Mouse (Mus musculus): ENCODE results near the gene Pla2g6. TPM values are rescaled to one million over a fixed set of nuclear protein-coding genes. Genes with fewer than 3 reads are reported as not detected.

The Pla2g6 gene
- polyA plus RNA-seq, 1 experiment from 2014 or later = 20.2 TPM

DNA sequence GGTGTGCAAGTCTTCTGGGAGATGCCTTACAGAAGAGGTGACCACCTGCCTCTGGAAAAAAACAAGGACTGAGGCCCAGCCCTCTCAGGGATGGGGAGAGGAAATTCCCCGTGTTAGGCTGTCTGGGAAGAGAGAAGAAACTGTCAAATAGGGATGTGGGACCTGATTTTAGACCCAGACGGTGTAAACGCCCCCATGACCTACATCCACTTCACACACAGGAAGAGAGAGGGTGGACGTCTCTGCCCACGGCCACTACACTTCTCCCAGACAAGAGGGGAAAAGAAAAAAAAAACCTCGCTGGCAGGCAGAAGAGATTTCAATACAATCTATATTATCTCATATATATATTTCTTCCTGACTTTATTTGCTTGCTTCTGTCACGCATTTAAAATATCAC lies 32.2 kb upstream of the Pla2g6 start:
- no peaks in the 10 kb centered on the region for H3K9me3 ChIP-seq
- H3K36me3 ChIP-seq = peaks cover 12% of the 10 kb centered on the region
- H3K4me1 ChIP-seq (replicated peaks) = peaks cover 45% of the 10 kb centered on the region
- 0 out of 2 replicates have a peak overlapping the region, but pooled peaks have one; percentile 4 for H3K27ac ChIP-seq
- H3K4me2 ChIP-seq (replicated peaks) = peak overlapping the region; percentile 15; the same call in 1 of the 2 replicates
- 43% methylated on average over 7 of the region's 7 CpGs for WGBS
- H3K9ac ChIP-seq = 0 out of 2 replicates have a peak overlapping the region, but pooled peaks have one; percentile 6
- H3K27me3 ChIP-seq (replicated peaks) = no peaks in the 10 kb centered on the region
- no peak for ATAC-seq
- H3K4me3 ChIP-seq (replicated peaks) = no peak overlapping the region

DNA sequence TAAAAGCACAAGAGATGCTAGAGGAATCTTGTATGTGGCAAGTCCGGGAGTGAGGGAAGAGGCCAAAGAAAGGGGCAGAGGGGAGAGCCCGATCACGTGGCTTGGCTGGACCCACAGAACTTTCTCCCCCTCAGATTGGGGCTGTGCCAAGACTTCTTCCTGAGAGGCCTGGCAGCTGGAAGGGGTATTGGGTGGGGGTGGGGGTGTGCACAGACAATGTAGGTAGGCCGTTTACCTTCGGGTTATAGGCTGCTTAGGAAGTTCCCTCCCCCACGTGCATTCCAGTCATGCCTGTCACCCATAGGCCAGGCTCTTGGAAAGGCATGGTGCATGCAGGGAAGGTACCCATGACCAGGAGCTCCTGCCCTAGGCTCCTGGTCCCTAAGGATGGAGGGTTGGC lies 31.8 kb upstream of the Pla2g6 start:
- H3K9ac ChIP-seq = 0 out of 2 replicates have a peak overlapping the region, but pooled peaks have one; percentile 6
- 0 out of 2 replicates have a peak overlapping the region, but pooled peaks have one; percentile 4 for H3K27ac ChIP-seq

DNA sequence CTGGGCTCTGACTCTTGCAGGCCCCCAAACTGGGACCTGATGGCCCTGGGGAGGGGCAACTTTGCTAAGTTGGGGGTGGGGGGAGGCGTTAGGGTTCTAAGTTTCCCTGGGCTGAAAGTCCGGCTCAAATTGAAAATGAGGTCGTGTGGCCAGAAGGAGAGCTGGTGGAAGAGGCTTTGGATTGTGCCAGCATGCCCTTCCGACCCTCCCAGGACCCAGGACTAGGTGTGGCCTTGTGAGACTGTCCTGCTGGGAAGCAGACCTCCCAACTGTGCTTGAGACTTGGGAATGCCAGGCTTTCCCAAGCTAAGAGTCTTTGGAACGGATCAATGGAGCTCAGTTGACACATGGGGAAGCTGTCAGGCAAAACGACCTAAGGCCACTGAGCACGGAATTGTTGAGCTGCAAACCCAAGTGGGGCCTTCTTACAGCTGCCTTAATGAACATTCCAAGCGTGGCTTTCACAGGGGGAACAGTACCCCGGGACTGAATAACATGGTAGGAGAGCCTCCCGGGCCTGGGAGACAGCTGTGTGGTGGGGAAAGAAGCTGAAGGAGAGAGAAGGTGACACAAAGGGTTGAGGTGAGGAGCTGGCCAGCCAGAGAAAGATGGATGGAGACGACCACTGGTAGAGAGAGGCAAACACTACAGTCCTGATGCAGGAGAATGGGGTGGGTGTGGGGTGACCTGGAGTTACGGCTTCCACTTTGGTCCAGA lies 29.9 kb upstream of the Pla2g6 start:
- H3K27ac ChIP-seq = peak overlapping the region; percentile 74
- no peaks in the 10 kb centered on the region for H3K27me3 ChIP-seq (replicated peaks)
- peak overlapping the region; percentile 49 for H3K4me3 ChIP-seq (replicated peaks)
- 45% methylated on average over 12 of the region's 12 CpGs for WGBS
- H3K4me2 ChIP-seq (replicated peaks) = peak overlapping the region; percentile 98
- H3K9me3 ChIP-seq = no peaks in the 10 kb centered on the region
- peaks cover 59% of the 10 kb centered on the region for H3K4me1 ChIP-seq (replicated peaks)
- peak; percentile 22 for ATAC-seq
- H3K9ac ChIP-seq = 0 out of 2 replicates have a peak overlapping the region, but pooled peaks have one; percentile 26
- peaks cover 10% of the 10 kb centered on the region; the same call in 1 of the 2 replicates for H3K36me3 ChIP-seq

More for the DNA sequence above, 31.8 kb upstream of the Pla2g6 start:
- H3K4me3 ChIP-seq (replicated peaks) = no peak overlapping the region
- peaks cover 8% of the 10 kb centered on the region for H3K36me3 ChIP-seq
- H3K9me3 ChIP-seq = no peaks in the 10 kb centered on the region
- 12% methylated on average over 6 of the region's 6 CpGs for WGBS
- no peaks in the 10 kb centered on the region for H3K27me3 ChIP-seq (replicated peaks)
- ATAC-seq = no peak
- peaks cover 45% of the 10 kb centered on the region for H3K4me1 ChIP-seq (replicated peaks)
- H3K4me2 ChIP-seq (replicated peaks) = peak overlapping the region; percentile 15; the same call in 1 of the 2 replicates

DNA sequence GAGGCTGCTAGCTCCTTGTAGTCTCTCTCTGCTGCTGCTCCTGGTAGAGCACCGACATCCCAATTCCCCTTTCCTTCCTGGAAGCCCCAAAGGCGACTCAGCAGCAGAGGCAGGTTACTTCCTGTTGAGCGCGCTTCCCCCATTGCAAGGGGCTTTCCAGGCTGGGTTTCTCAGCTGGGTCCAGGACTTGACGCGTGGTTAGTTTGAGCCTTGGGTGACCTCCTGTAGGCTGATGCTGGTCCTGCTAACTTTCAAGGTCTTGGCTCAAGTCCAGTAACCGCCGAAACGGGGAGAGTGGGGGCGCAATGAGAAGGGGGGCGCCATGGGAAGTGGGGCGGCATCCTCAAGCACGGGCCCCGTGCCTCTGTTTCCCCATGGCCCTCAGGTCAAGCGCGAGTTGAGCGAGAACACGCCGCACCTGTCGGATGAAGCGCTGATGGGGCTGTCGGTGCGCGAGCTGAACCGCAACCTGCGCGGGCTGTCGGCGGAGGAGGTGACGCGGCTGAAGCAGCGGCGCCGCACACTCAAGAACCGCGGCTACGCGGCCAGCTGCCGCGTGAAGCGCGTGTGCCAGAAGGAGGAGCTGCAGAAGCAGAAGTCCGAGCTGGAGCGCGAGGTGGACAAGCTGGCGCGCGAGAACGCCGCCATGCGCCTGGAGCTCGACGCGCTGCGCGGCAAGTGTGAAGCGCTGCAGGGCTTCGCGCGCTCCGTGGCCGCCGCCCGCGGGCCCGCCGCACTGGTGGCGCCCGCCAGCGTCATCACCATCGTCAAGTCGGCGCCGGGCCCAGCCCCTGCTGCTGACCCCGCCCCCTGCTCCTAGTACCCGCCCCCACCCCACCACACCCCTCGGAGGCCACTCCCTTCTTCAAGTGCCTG lies 29.1 kb upstream of the Pla2g6 start:
- under 1% methylated on average over 74 of the region's 77 CpGs for WGBS
- peak; percentile 90 for ATAC-seq

DNA sequence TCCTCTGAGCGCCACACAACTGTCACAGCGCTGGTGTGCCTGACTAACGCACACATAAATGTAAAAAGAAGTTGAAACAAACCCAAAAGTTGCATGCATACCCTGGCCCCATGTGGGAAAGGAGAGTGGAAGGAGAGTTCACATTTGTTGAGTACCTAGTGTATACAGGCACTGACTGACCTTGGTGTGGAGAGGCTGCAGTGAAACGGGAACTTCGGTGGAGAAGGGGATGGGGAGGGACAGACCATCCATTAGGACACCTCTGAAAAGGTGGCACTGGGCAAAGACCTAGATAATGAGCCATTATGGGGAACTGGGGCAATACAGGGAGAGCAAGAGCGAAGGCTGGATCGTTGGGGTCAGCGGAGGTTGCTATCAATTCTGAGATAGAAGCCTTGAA lies 28.3 kb upstream of the Pla2g6 start:
- H3K36me3 ChIP-seq = 0 out of 2 replicates have a peak, but pooled peaks cover 4% of the 10 kb centered on the region
- H3K4me3 ChIP-seq (replicated peaks) = peak overlapping the region; percentile 49
- WGBS = 64% methylated on average over 8 of the region's 8 CpGs
- H3K4me2 ChIP-seq (replicated peaks) = peak overlapping the region; percentile 98
- H3K27me3 ChIP-seq (replicated peaks) = no peaks in the 10 kb centered on the region
- H3K9me3 ChIP-seq = no peaks in the 10 kb centered on the region
- H3K4me1 ChIP-seq (replicated peaks) = peaks cover 72% of the 10 kb centered on the region
- ATAC-seq = no peak
- no peak overlapping the region; the same call in 1 of the 2 replicates for H3K27ac ChIP-seq
- H3K9ac ChIP-seq = peak overlapping the region; percentile 70; the same call in 1 of the 2 replicates

More for the DNA sequence above, 29.1 kb upstream of the Pla2g6 start:
- peak overlapping the region; percentile 70 for H3K9ac ChIP-seq
- H3K27ac ChIP-seq = peak overlapping the region; percentile 90
- H3K4me3 ChIP-seq (replicated peaks) = peak overlapping the region; percentile 49
- H3K4me1 ChIP-seq (replicated peaks) = peaks cover 67% of the 10 kb centered on the region
- peak overlapping the region; percentile 98 for H3K4me2 ChIP-seq (replicated peaks)
- peaks cover 7% of the 10 kb centered on the region; the same call in 1 of the 2 replicates for H3K36me3 ChIP-seq
- no peaks in the 10 kb centered on the region for H3K27me3 ChIP-seq (replicated peaks)
- H3K9me3 ChIP-seq = no peaks in the 10 kb centered on the region

DNA sequence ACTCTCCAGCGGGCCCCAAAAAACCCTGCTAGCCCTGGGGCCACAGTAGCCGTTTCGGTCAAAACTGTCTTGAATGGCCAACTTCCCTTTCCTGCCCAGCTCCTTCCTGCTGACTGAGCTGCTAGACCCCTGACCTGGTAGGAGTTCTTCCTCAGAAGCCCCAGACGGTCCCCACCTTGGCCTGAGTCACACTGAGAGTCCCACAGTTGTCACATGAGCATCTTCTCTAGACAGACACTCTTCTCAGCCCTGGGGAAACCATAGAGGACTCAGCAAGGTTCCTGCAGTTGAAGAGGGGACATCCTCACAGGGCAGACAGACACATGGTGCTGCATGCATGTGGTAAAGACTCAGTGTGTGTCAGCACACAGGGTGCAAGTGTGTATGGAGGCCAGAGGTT lies 26.4 kb upstream of the Pla2g6 start:
- Histone ChIP-seq H3K4me2 (replicated peaks) (no peak overlapping the region), H3K4me1 (replicated peaks) (peaks cover 64% of the 10 kb centered on the region), H3K4me3 (replicated peaks) (no peak overlapping the region), H3K27me3 (replicated peaks) (no peaks in the 10 kb centered on the region), H3K9me3 (no peaks in the 10 kb centered on the region), H3K27ac (no peak overlapping the region), H3K36me3 (0 out of 2 replicates have a peak, but pooled peaks cover 4% of the 10 kb centered on the region), H3K9ac (no peak overlapping the region)
- 88% methylated on average over 4 of the region's 4 CpGs for WGBS
- ATAC-seq = no peak

DNA sequence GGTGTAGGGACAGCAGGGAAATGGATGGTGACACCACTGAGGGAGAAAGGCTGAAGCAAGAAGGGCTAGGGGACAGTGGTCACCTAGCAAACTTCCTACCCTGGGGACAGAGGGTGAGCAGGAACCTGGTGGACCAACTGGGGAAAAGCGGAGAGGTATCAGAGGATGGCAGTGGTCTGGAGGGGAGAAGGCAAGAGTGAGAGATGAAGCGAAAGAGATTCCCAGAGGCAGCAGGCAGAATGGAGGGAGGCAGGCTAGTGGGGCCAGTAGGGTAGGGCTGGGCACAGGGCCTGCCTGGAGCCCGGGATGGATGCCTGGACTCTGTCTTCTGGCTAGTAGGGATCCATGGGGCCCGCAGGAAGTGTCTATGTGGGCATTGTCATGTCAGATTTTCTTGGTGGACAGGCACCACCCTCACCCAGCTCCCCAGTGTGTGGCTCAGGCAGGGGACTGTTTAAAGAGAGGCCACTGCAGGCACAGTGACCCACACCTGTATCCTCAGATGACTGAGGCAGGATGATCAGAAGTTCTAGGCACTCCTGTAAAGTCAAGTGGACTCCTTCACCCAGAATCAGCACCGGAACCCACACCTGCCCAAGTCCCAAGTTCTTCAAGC lies 25.6 kb upstream of the Pla2g6 start:
- 75% methylated on average over 5 of the region's 5 CpGs for WGBS
- no peaks in the 10 kb centered on the region for H3K27me3 ChIP-seq (replicated peaks)
- no peak overlapping the region for H3K27ac ChIP-seq
- H3K9ac ChIP-seq = no peak overlapping the region
- ATAC-seq = no peak
- 0 out of 2 replicates have a peak, but pooled peaks cover 4% of the 10 kb centered on the region for H3K36me3 ChIP-seq
- H3K9me3 ChIP-seq = no peaks in the 10 kb centered on the region
- H3K4me3 ChIP-seq (replicated peaks) = no peak overlapping the region
- peaks cover 67% of the 10 kb centered on the region for H3K4me1 ChIP-seq (replicated peaks)
- no peak overlapping the region; the same call in 1 of the 2 replicates for H3K4me2 ChIP-seq (replicated peaks)

DNA sequence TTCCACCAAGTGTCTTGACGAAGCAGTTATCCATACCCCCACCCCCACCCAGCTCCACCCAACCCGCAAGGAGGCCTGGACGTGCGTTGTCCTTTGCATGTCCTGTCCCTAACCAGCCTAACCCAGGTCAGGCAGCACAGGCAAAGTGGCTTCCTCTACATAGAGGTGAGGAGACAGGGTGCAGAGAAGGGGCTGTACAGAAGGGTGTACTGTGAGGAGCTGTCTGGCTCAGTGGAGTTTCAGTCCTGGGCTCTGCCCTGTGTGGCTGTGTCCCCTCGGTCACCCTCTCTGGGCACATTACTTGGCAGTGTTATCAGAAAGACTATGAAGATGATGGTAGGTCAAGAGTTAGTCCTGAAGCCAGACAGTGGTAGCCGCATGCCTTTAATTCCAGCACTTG lies 24.3 kb upstream of the Pla2g6 start:
- Histone ChIP-seq H3K9me3 (no peaks in the 10 kb centered on the region), H3K27me3 (replicated peaks) (no peaks in the 10 kb centered on the region), H3K36me3 (0 out of 2 replicates have a peak, but pooled peaks cover 4% of the 10 kb centered on the region), H3K27ac (no peak overlapping the region), H3K9ac (no peak overlapping the region), H3K4me1 (replicated peaks) (peaks cover 67% of the 10 kb centered on the region), H3K4me2 (replicated peaks) (no peak overlapping the region), H3K4me3 (replicated peaks) (no peak overlapping the region)
- no peak for ATAC-seq
- 83% methylated on average over 6 of the region's 6 CpGs for WGBS

DNA sequence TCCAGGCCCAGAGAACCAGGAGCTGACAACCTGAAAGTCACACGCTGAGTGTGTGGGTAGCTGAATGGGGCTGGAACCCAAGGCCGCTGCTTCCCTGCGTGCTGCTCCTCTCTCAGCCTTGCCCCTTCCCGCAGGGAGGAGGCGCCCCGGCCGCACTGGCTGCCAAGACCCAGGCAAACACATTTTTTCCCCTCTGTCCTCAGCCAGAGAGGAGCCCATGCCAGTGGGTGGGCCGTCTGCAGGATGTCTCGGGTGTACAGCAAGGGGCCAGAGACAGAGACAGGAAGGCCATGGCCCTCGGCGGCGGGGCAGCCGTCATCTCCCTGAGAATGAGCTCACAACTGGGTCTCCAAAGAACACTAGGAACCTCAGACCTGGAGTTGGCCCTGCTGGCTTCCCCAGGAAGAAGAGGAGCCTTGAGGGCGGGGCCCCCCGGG lies 23.2 kb upstream of the Pla2g6 start:
- Histone ChIP-seq H3K27me3 (replicated peaks) (no peaks in the 10 kb centered on the region), H3K27ac (peak overlapping the region; percentile 57; the same call in 1 of the 2 replicates), H3K36me3 (0 out of 2 replicates have a peak, but pooled peaks cover 4% of the 10 kb centered on the region), H3K9me3 (no peaks in the 10 kb centered on the region), H3K4me1 (replicated peaks) (peaks cover 59% of the 10 kb centered on the region), H3K9ac (peak overlapping the region; percentile 31; the same call in 1 of the 2 replicates), H3K4me2 (replicated peaks) (peak overlapping the region; percentile 42), H3K4me3 (replicated peaks) (no peak overlapping the region)
- ATAC-seq = no peak
- WGBS = 20% methylated on average over 15 of the region's 15 CpGs

DNA sequence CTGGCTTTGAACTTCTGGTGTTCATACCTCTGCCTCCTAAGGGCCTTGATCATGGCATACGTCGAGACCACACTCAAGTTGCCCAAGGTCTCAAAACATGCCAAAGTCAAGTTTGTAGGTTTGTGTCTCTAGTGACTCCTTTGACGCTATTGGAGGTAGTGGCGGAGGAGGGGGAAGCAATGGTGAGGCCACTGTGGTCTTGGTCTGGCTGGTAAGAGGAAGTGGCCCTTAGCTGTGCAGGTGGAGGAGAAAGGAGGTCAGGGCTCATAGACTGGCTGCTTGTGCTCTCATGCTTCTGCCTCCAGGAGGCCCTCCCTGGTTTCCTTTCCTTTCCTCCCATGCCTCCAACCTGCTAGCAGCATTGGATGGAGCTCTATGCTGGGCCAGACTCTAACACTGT lies 22.7 kb upstream of the Pla2g6 start:
- Histone ChIP-seq H3K9ac (no peak overlapping the region), H3K4me3 (replicated peaks) (no peak overlapping the region), H3K4me1 (replicated peaks) (peaks cover 56% of the 10 kb centered on the region), H3K36me3 (0 out of 2 replicates have a peak, but pooled peaks cover 4% of the 10 kb centered on the region), H3K4me2 (replicated peaks) (peak overlapping the region; percentile 42; the same call in 1 of the 2 replicates), H3K27ac (no peak overlapping the region), H3K27me3 (replicated peaks) (no peaks in the 10 kb centered on the region), H3K9me3 (no peaks in the 10 kb centered on the region)
- 87% methylated on average over 4 of the region's 4 CpGs for WGBS
- no peak for ATAC-seq

DNA sequence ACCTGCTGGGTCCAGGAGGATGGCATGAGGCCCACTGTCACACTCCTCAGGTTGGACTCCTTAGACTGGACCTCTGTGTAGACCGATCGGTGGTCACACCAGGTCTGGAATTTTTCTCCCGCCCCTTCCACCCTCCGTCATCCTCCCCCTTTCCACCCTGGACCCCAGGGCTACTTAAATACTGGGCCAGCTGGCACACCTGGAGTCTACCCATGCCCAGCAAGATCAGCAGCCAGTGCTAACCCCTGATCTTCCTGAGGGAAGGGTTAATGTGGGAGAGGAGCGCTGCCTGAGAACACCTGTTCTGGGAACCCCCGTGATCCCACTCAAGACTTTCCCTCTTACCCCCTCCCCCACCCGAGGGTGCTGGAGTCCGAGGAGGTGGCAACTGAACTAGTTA lies 20.5 kb upstream of the Pla2g6 start:
- Histone ChIP-seq H3K4me3 (replicated peaks) (peak overlapping the region; percentile 79), H3K36me3 (no peaks in the 10 kb centered on the region), H3K9me3 (no peaks in the 10 kb centered on the region), H3K27ac (peak overlapping the region; percentile 100), H3K9ac (peak overlapping the region; percentile 88), H3K4me1 (replicated peaks) (peaks cover 44% of the 10 kb centered on the region), H3K4me2 (replicated peaks) (peak overlapping the region; percentile 85), H3K27me3 (replicated peaks) (no peaks in the 10 kb centered on the region)
- WGBS = 42% methylated on average over 8 of the region's 8 CpGs
- ATAC-seq = no peak
